Mouse (Mus musculus) liver, adult 2 months (tissue): ENCODE measurements at regions not wholly inside any gene's neighbourhood (a gene's known extent, or its start where the extent isn't known, plus 50 kb on each side); places are given as distances from the start of the nearest gene placed in this dataset.
"Not testable (repeated sequence)": the region's sequence is repeated elsewhere in the genome, so short reads cannot be mapped to it uniquely, and the experiment has no call there.

ENCODE experiments used
- DNase-seq: peaks from one replicate; pipeline ENCODE4 v3.0.0-alpha.2; 2011; ENCODE audit warnings: low read depth, low spot score; ENCODE audit errors: extremely low read depth
- H3K27ac ChIP-seq: fragments of 200-500 bp; replicated peaks from 2 replicates; pipeline ENCODE4 v1.5.1; 2012; ENCODE audit warnings: low read depth, mild to moderate bottlenecking, control low read depth, inconsistent platforms, low read length; ENCODE audit not compliant: insufficient read depth
- H3K27me3 ChIP-seq: fragments of 200-500 bp; 2 replicates; pipeline ENCODE4 v1.6.1; 2012; ENCODE audit warnings: mild to moderate bottlenecking, moderate library complexity, low read length, inconsistent platforms; ENCODE audit not compliant: control insufficient read depth, insufficient read depth
- H3K36me3 ChIP-seq: fragments of 200-500 bp; 2 replicates; pipeline ENCODE4 v1.6.1; 2012; ENCODE audit warnings: low read length, inconsistent platforms; ENCODE audit not compliant: control insufficient read depth, insufficient read depth
- H3K4me1 ChIP-seq: fragments of 200-500 bp; 2 replicates; pipeline ENCODE4 v1.6.1; 2011; ENCODE audit warnings: low read length; ENCODE audit not compliant: control insufficient read depth, insufficient read depth
- H3K4me3 ChIP-seq: fragments of 200-500 bp; 2 replicates; pipeline ENCODE4 v1.5.1; 2011; ENCODE audit warnings: low read depth, mild to moderate bottlenecking, control low read depth, low read length, moderate library complexity; ENCODE audit not compliant: insufficient read depth
- H3K79me2 ChIP-seq: fragments of 200-500 bp; 2 replicates; pipeline ENCODE4 v1.6.1; 2012; ENCODE audit warnings: inconsistent platforms, mild to moderate bottlenecking, low read length, moderate library complexity; ENCODE audit not compliant: control insufficient read depth, insufficient read depth
- H3K9ac ChIP-seq: fragments of 200-500 bp; 2 replicates; pipeline ENCODE4 v1.6.1; 2012; ENCODE audit warnings: low read depth, mild to moderate bottlenecking, control low read depth, inconsistent platforms, low read length
- CTCF ChIP-seq: fragments of 200-500 bp; IDR thresholded peaks from 2 replicates; pipeline ENCODE4 v1.5.1; 2011; ENCODE audit warnings: low read depth, low read length, control low read depth
- POLR2A ChIP-seq: fragments of 200-500 bp; IDR thresholded peaks from 2 replicates; pipeline ENCODE4 v1.6.1; 2011; ENCODE audit warnings: low read length, control low read depth; ENCODE audit not compliant: insufficient read depth; ENCODE audit errors: extremely low read depth
- WGBS: fragments of 180-500 bp; shearing (Covaris S2); methylation state at CpG from one replicate; pipeline ENCODE4 v1.1.7; 2018; 5-methylcytosine and 5-hydroxymethylcytosine counted together

DNA sequence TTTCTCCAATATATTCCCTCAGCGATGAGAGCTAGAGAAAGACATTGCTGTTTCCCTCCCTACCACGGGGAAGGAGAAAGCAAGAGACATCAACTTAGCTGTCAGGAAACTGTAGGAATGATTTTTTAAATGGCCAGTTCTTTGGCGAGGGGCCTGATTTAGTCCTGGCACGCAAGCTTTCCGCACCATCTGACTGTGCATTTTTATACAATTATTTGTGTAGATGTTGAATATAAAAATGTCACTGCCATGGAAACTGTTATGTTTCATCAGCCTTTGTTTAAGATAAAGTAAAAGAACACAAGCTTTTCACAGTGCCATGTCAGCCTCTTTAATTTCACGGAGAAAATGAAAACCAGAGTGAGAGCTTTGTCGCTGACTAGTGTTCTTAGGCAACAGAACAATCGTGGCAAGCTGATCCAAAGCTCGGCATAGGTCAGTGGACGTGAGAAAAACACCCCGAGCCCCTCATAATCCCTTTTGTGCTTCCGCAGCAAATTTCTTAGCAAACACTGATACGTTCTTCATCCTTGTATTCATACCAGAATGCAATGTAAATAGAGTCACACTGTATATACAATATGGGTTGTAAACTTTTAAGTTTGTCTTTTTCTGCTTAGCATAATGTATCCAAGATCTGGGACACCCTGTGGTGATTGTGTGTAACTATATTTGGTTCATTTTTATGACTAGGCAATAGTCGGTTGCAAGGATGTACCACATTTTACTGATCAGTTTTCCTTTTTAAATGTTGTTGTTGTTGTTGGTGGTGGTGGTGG is 79.9 kb upstream of the Tars start:
- TF ChIP-seq CTCF (no peak), POLR2A (no peak)

DNA sequence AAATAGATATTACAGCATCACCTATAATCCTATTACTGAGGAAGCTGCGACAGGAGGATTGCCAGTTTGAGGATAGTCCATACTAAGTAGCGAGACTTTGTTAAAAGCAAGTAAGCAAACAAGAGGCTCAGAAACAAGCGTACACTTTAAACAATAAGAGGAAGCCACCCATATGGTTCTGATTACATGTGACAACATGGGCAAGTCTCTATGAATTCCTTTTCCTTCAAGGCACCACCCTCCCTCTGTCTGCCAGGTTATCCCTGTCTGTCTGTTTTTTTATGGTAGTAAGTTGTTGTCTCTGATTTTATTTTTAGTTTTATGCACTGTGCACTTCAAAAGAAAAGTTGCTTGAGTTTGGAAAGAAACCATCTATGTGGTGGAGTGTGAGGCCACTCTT is 76.8 kb upstream of the Tars start:
- no peak overlapping the region for H3K27ac ChIP-seq
- H3K79me2 ChIP-seq = no peaks in the 10 kb centered on the region
- DNase-seq = no peak
- H3K4me1 ChIP-seq = no peaks in the 10 kb centered on the region
- WGBS = 69% methylated on average over 3 of the region's 3 CpGs
- H3K9ac ChIP-seq = no peak overlapping the region
- H3K27me3 ChIP-seq = no peaks in the 10 kb centered on the region
- TF ChIP-seq POLR2A (no peak), CTCF (no peak)
- H3K4me3 ChIP-seq = no peak overlapping the region
- H3K36me3 ChIP-seq = no peaks in the 10 kb centered on the region

More for the DNA sequence above, 79.9 kb upstream of the Tars start:
- H3K4me3 ChIP-seq = no peak overlapping the region
- no peaks in the 10 kb centered on the region for H3K79me2 ChIP-seq
- H3K27me3 ChIP-seq = no peaks in the 10 kb centered on the region; the same call in 1 of the 2 replicates
- DNase-seq = no peak
- H3K27ac ChIP-seq = no peak overlapping the region
- no peaks in the 10 kb centered on the region for H3K4me1 ChIP-seq
- 86% methylated on average over 14 of the region's 14 CpGs for WGBS
- H3K36me3 ChIP-seq = no peaks in the 10 kb centered on the region
- H3K9ac ChIP-seq = no peak overlapping the region

- Histone ChIP-seq H3K4me1 (no peaks in the 10 kb centered on the region), H3K27ac (no peak overlapping the region), H3K27me3 (no peaks in the 10 kb centered on the region), H3K4me3 (no peak overlapping the region), H3K9ac (no peak overlapping the region), H3K36me3 (no peaks in the 10 kb centered on the region), H3K79me2 (no peaks in the 10 kb centered on the region)
- DNase-seq = no peak
- 95% methylated on average over 2 of the region's 2 CpGs for WGBS
- TF ChIP-seq CTCF (no peak), POLR2A (no peak)
Observed at GRCm38 (mm10) chr15:11463341-11463740, 63.9 kb upstream of the Tars start.

DNA sequence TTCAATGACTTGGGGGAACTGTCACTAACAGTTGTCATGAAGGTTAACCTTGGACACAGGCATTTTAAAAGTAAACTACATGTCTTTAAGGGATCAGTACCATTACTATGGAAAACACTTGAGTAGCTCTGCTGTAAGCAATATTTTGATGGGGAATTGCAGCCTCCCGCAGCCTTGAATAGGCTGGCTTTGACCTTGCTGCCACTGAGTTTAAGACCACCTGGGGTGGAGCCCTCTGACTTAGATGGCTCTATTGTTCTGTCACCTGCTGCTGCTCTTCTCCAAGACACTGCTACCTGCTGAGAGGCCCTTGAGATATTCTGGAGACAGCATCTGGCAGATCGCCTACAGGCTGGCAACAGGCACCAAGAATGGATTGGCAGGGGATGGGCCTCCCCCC is 62.1 kb upstream of the Tars start:
- not testable (repeated sequence) for H3K27me3 ChIP-seq, H3K4me3 ChIP-seq, H3K4me1 ChIP-seq, H3K27ac ChIP-seq, H3K9ac ChIP-seq, H3K36me3 ChIP-seq, H3K79me2 ChIP-seq, DNase-seq
- 70% methylated on average over 2 of the region's 2 CpGs for WGBS

DNA sequence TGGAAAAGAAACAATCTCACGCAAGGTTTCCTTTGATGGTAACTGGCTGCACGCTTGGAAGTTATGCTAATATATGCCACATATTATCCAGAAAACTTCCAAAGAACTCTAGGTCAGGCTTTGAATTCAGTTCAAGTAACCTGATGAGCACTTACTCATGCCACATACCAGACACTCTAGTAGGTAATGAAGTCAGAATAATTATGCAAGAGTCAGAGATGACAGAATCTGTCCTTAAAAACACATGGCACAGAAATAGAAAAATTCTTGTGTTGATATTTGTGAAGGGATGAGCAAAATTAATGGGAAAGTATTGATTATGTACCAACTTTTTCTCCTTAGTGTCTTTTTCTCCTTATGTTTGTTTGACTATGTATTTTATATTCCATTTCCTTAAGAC is 59.8 kb upstream of the Tars start:
- Histone ChIP-seq H3K27me3 (no peaks in the 10 kb centered on the region), H3K4me1 (no peaks in the 10 kb centered on the region), H3K36me3 (no peaks in the 10 kb centered on the region), H3K9ac (no peak overlapping the region), H3K79me2 (no peaks in the 10 kb centered on the region), H3K27ac (no peak overlapping the region), H3K4me3 (no peak overlapping the region)
- 99% methylated on average over 2 of the region's 2 CpGs for WGBS
- no peak for DNase-seq
- TF ChIP-seq POLR2A (no peak), CTCF (no peak)

- Histone ChIP-seq H3K4me1 (no peaks in the 10 kb centered on the region), H3K36me3 (no peaks in the 10 kb centered on the region), H3K27me3 (no peaks in the 10 kb centered on the region), H3K79me2 (no peaks in the 10 kb centered on the region), H3K27ac (no peak overlapping the region), H3K4me3 (no peak overlapping the region), H3K9ac (no peak overlapping the region)
- no peak for DNase-seq
- TF ChIP-seq POLR2A (no peak), CTCF (no peak)
- 83% methylated on average over 8 of the region's 8 CpGs for WGBS
Observed at GRCm38 (mm10) chr15:11457278-11457677, 57.8 kb upstream of the Tars start.
